Mouse (Mus musculus) neural tube, embryonic 12.5 days (tissue): Measurements from ENCODE around the gene Grik4. TPM values are rescaled to one million over a fixed set of nuclear protein-coding genes. Genes with fewer than 3 reads are reported as not detected.

Experiments
- ATAC-seq: fragments of 200-750 bp; cut with Nextera tagmentation; 2 replicates; pipeline ENCODE4 v1.8.0; 2017; ENCODE audit warnings: low read depth, mild to moderate bottlenecking, moderate TSS enrichment, moderate library complexity; ENCODE audit not compliant: low FRiP score
- H3K27ac ChIP-seq: fragments of 300-500 bp; sonication (generic); 2 replicates; pipeline ENCODE4 v1.5.1; 2016
- H3K27me3 ChIP-seq: fragments of 300-500 bp; sonication (generic); replicated peaks from 2 replicates; pipeline ENCODE4 v1.6.1; 2016; ENCODE audit warnings: mild to moderate bottlenecking
- H3K36me3 ChIP-seq: fragments of 300-500 bp; sonication (generic); 2 replicates; pipeline ENCODE4 v1.6.1; 2016; ENCODE audit warnings: mild to moderate bottlenecking
- H3K4me1 ChIP-seq: fragments of 300-500 bp; sonication (generic); 2 replicates; pipeline ENCODE4 v1.6.1; 2016
- H3K4me2 ChIP-seq: fragments of 300-500 bp; sonication (generic); replicated peaks from 2 replicates; pipeline ENCODE4 v1.6.1; 2016; ENCODE audit warnings: mild to moderate bottlenecking
- H3K4me3 ChIP-seq: fragments of 300-500 bp; sonication (generic); 2 replicates; pipeline ENCODE4 v1.5.1; 2016
- H3K9ac ChIP-seq: fragments of 300-500 bp; sonication (generic); 2 replicates; pipeline ENCODE4 v1.6.1; 2016; ENCODE audit warnings: mild to moderate bottlenecking
- H3K9me3 ChIP-seq: fragments of 300-500 bp; sonication (generic); 2 replicates; pipeline ENCODE4 v1.6.1; 2016; ENCODE audit warnings: mild to moderate bottlenecking
- WGBS: fragments of 180-500 bp; shearing (Covaris S2); methylation state at CpG from one replicate; pipeline ENCODE4 v1.1.7; 2016; 5-methylcytosine and 5-hydroxymethylcytosine counted together
- polyA plus RNA-seq: library from polyadenylated mRNA; unstranded; fragments of >200 nt; fragmentation: Nextera tagmentation; extraction: Ambion mirVana; gene quantifications from 2 replicates; pipeline ENCODE4 v1.2.1, GENCODE M21; 2016

Gene Grik4
- polyA plus RNA-seq, 1 experiment from 2014 or later = 5.1 TPM

- no peak overlapping the region for H3K4me3 ChIP-seq
- WGBS = 51% methylated on average over 6 of the region's 6 CpGs
- H3K27me3 ChIP-seq = peaks cover 19% of the 10 kb centered on the region
- no peak overlapping the region for H3K9ac ChIP-seq
- no peak for ATAC-seq
- H3K27ac ChIP-seq = no peak overlapping the region
- H3K36me3 ChIP-seq = no peaks in the 10 kb centered on the region
- H3K4me2 ChIP-seq = no peak overlapping the region
- H3K4me1 ChIP-seq = no peaks in the 10 kb centered on the region
- no peaks in the 10 kb centered on the region for H3K9me3 ChIP-seq
These were observed 71.4 kb downstream of the Grik4 start for GRCm38 (mm10) chr9:42872885-42873284.

DNA sequence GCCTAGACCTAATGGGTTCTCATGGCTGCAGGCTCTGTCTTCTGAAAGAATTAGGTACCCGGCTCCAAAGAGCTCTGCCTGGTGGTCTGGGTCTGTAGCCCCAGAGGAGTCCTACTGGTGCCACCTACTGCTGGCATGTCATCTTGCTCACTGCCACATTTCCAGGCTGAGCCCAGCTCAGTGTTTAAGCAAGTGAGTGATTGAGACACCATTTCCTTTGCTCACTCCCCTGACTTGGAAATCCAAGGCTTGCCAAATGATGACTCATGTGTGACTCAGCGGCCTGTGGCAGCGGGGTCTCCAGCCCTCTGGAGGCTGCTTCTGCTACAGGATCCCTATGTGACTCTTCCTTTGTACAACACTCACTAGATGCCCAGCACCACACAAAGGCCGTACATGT, 72.6 kb downstream of the Grik4 start:
- ATAC-seq = no peak
- 90% methylated on average over 4 of the region's 4 CpGs for WGBS
- no peak overlapping the region for H3K27ac ChIP-seq

GRCm38 (mm10) chr9:42870257-42870656, 74.0 kb downstream of the Grik4 start:
- no peaks in the 10 kb centered on the region for H3K36me3 ChIP-seq
- 38% methylated on average over 9 of the region's 9 CpGs for WGBS
- H3K27ac ChIP-seq = no peak overlapping the region
- H3K9ac ChIP-seq = no peak overlapping the region
- H3K27me3 ChIP-seq = peaks cover 25% of the 10 kb centered on the region
- H3K4me1 ChIP-seq = peaks cover 4% of the 10 kb centered on the region
- H3K4me3 ChIP-seq = no peak overlapping the region
- ATAC-seq = no peak
- no peak overlapping the region for H3K4me2 ChIP-seq
- H3K9me3 ChIP-seq = no peaks in the 10 kb centered on the region

More for the DNA sequence above, 72.6 kb downstream of the Grik4 start:
- Histone ChIP-seq H3K4me2 (no peak overlapping the region), H3K36me3 (no peaks in the 10 kb centered on the region), H3K4me1 (no peaks in the 10 kb centered on the region), H3K9ac (no peak overlapping the region), H3K27me3 (peaks cover 21% of the 10 kb centered on the region), H3K4me3 (no peak overlapping the region), H3K9me3 (no peaks in the 10 kb centered on the region)

GRCm38 (mm10) chr9:42868508-42868907, 75.8 kb downstream of the Grik4 start:
- Histone ChIP-seq H3K4me1 (peaks cover 12% of the 10 kb centered on the region), H3K36me3 (no peaks in the 10 kb centered on the region), H3K4me3 (no peak overlapping the region), H3K9ac (no peak overlapping the region), H3K4me2 (no peak overlapping the region), H3K9me3 (no peaks in the 10 kb centered on the region), H3K27ac (no peak overlapping the region), H3K27me3 (peaks cover 30% of the 10 kb centered on the region)
- 57% methylated on average over 10 of the region's 10 CpGs for WGBS
- ATAC-seq = no peak

DNA sequence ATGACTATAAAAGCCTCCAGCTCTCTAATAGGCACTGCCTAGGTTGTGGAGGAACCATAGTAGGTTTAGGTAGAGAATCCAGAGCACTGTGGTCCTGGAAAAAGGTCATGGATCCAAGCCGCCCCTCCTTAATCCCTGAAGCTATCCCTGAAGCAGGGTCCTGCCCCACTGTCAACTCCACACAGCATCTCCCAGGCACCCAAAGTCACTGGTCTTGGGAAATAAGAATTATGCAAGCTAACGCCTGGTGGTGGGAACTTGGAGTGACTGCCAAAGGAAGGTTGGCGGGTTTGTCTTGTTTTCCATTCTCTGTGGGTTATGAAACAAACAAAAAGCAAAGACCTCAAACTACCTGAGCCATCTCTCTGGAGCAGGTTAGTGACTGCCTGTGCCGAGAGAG, 77.6 kb downstream of the Grik4 start:
- Histone ChIP-seq H3K4me1 (peaks cover 17% of the 10 kb centered on the region), H3K9ac (no peak overlapping the region), H3K4me3 (no peak overlapping the region), H3K36me3 (no peaks in the 10 kb centered on the region), H3K4me2 (no peak overlapping the region), H3K27ac (no peak overlapping the region), H3K9me3 (no peaks in the 10 kb centered on the region), H3K27me3 (peaks cover 34% of the 10 kb centered on the region)
- WGBS = 92% methylated on average over 4 of the region's 4 CpGs
- no peak for ATAC-seq

- H3K4me2 ChIP-seq = no peak overlapping the region
- no peaks in the 10 kb centered on the region for H3K36me3 ChIP-seq
- 39% methylated on average over 11 of the region's 11 CpGs for WGBS
- no peak overlapping the region for H3K27ac ChIP-seq
- H3K4me3 ChIP-seq = no peak overlapping the region
- ATAC-seq = no peak
- peaks cover 32% of the 10 kb centered on the region; the same call in 1 of the 2 replicates for H3K27me3 ChIP-seq
- H3K9me3 ChIP-seq = no peaks in the 10 kb centered on the region
- H3K9ac ChIP-seq = 0 out of 2 replicates have a peak overlapping the region, but pooled peaks have one; percentile 3
- peaks cover 20% of the 10 kb centered on the region for H3K4me1 ChIP-seq
These were observed 79.1 kb downstream of the Grik4 start for GRCm38 (mm10) chr9:42865036-42865829.

GRCm38 (mm10) chr9:42863360-42863759, 80.9 kb downstream of the Grik4 start:
- Histone ChIP-seq H3K27me3 (peaks cover 24% of the 10 kb centered on the region; the same call in 1 of the 2 replicates), H3K36me3 (no peaks in the 10 kb centered on the region), H3K4me2 (no peak overlapping the region), H3K4me1 (peaks cover 20% of the 10 kb centered on the region), H3K9ac (no peak overlapping the region), H3K4me3 (no peak overlapping the region), H3K9me3 (no peaks in the 10 kb centered on the region), H3K27ac (no peak overlapping the region)
- WGBS = 59% methylated on average over 5 of the region's 5 CpGs
- ATAC-seq = no peak

- no peak for ATAC-seq
These were observed 82.6 kb downstream of the Grik4 start for GRCm38 (mm10) chr9:42861711-42862110.

DNA sequence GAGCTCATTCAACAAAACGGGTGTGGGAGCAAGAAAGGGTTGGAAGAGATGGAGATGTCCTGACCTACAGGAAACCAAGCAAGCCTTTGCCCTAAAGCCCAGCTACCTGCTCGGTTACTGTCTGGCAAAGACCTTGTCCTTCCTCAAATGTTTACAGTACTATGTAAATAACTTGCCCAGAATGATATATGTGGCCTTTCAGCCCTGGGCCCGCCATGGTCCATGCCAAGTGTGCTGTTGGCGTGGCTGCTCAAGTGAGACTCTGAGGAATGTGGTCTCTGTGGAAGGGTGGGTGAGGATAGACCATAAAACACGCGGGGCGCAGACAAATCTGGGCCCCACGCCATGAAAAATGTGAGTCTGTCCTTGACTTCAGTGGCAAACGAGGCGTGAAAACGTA, 83.1 kb downstream of the Grik4 start:
- H3K36me3 ChIP-seq = no peaks in the 10 kb centered on the region
- ATAC-seq = no peak
- H3K4me2 ChIP-seq = no peak overlapping the region
- no peak overlapping the region for H3K9ac ChIP-seq
- H3K4me1 ChIP-seq = peaks cover 20% of the 10 kb centered on the region
- H3K9me3 ChIP-seq = no peaks in the 10 kb centered on the region
- H3K27ac ChIP-seq = no peak overlapping the region
- 69% methylated on average over 11 of the region's 11 CpGs for WGBS
- H3K27me3 ChIP-seq = peaks cover 14% of the 10 kb centered on the region
- H3K4me3 ChIP-seq = no peak overlapping the region

More at GRCm38 (mm10) chr9:42861711-42862110, 82.6 kb downstream of the Grik4 start:
- Histone ChIP-seq H3K9ac (no peak overlapping the region), H3K4me3 (no peak overlapping the region), H3K27me3 (peaks cover 18% of the 10 kb centered on the region), H3K4me2 (no peak overlapping the region), H3K36me3 (no peaks in the 10 kb centered on the region), H3K4me1 (peaks cover 20% of the 10 kb centered on the region), H3K9me3 (no peaks in the 10 kb centered on the region), H3K27ac (no peak overlapping the region)
- 73% methylated on average over 6 of the region's 6 CpGs for WGBS

- H3K4me3 ChIP-seq = no peak overlapping the region
- H3K27ac ChIP-seq = no peak overlapping the region
- no peak overlapping the region for H3K9ac ChIP-seq
- peaks cover 14% of the 10 kb centered on the region for H3K27me3 ChIP-seq
- no peaks in the 10 kb centered on the region for H3K9me3 ChIP-seq
- no peaks in the 10 kb centered on the region for H3K36me3 ChIP-seq
- ATAC-seq = no peak
- H3K4me2 ChIP-seq = no peak overlapping the region
- H3K4me1 ChIP-seq = peaks cover 15% of the 10 kb centered on the region; the same call in 1 of the 2 replicates
- 87% methylated on average over 10 of the region's 10 CpGs for WGBS
These were observed 84.1 kb downstream of the Grik4 start for GRCm38 (mm10) chr9:42859959-42860794.

DNA sequence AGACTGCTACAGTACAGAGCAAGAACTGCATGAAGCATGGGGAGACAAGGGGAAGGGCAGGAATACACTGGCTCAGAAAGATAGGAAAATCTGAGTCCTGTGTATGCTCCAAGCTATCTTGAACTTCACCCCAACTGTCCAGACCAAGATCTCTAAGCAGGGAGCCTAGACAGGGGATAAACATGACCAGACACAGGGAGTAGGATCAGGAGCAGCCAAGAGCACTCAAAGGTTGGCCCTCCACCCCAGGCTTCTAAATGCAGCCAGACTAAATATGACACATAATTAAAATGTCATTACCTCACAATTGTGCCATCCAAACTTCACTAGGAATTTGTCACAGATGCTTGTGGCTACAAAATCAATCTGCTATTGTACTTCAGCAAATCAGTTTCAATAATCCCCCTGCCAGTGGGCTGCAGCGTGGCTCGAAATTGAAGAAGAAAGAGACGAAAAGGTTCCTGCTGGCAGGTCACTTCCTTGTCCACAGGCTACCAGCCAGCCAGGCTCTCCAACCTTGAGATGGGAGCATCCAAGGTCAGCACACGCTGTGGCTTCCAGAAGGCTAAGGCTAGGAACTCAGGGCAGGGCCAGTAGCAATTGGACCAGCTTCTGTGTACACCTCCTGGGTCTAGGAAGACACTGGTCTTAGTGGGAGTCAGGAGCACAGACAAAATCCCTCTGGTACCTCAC, 85.1 kb downstream of the Grik4 start:
- no peaks in the 10 kb centered on the region for H3K36me3 ChIP-seq
- H3K27ac ChIP-seq = no peak overlapping the region
- peaks cover 13% of the 10 kb centered on the region; the same call in 1 of the 2 replicates for H3K4me1 ChIP-seq
- no peak overlapping the region for H3K4me2 ChIP-seq
- no peaks in the 10 kb centered on the region for H3K9me3 ChIP-seq
- no peak for ATAC-seq
- H3K9ac ChIP-seq = no peak overlapping the region
- no peak overlapping the region for H3K4me3 ChIP-seq
- peaks cover 13% of the 10 kb centered on the region for H3K27me3 ChIP-seq
- WGBS = 76% methylated on average over 4 of the region's 4 CpGs

DNA sequence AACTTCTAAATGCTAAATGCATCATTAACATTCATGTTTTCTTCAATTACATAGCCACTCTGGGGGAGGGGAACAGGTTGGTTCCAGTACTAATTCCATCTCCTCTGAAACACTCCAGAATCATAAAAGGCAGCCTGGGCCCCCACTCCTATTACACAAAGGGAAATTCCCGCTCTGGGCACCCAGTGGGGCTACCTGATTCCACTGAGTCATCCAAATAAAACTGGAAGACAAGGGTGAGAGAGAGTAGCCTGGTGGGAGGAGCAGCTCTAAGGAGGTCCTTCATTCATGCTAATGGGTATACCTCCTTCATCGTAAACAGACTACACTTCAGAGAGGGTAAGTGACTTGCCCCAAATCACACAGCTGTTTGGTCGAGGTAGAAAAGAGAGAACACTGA, 85.7 kb downstream of the Grik4 start:
- no peak overlapping the region for H3K4me3 ChIP-seq
- WGBS = 36% methylated on average over 3 of the region's 3 CpGs
- H3K4me1 ChIP-seq = peaks cover 9% of the 10 kb centered on the region; the same call in 1 of the 2 replicates
- ATAC-seq = no peak
- H3K9ac ChIP-seq = no peak overlapping the region
- no peak overlapping the region for H3K4me2 ChIP-seq
- H3K27me3 ChIP-seq = peaks cover 8% of the 10 kb centered on the region
- no peaks in the 10 kb centered on the region for H3K9me3 ChIP-seq
- no peaks in the 10 kb centered on the region for H3K36me3 ChIP-seq
- H3K27ac ChIP-seq = no peak overlapping the region
